Mouse (Mus musculus) megakaryocyte, adult 5-6 weeks (primary cell): ENCODE measurements around the gene C1ql1. TPM values are rescaled to one million over a fixed set of nuclear protein-coding genes. Genes with fewer than 3 reads are reported as not detected.

ENCODE experiments used
- ATAC-seq: 2 replicates; pipeline ENCODE4 v1.8.0; 2016; ENCODE audit warnings: mild to moderate bottlenecking, inconsistent platforms; ENCODE audit not compliant: poor library complexity, severe bottlenecking
- total RNA-seq, 2 experiments: library from RNA; stranded (forward) in 1 of 2; stranded (reverse) in 1 of 2; fragments of 153-499, 151-499 nt in 1 of 2; fragments of 221-1000, 200-1000 nt in 1 of 2; gene quantifications; 2 replicates each; pipeline versions ENCODE4 v1.2.3 to v1.2.4; 2015 to 2017

Gene C1ql1
- total RNA-seq, 2 experiments from 2014 or later: not detected

DNA sequence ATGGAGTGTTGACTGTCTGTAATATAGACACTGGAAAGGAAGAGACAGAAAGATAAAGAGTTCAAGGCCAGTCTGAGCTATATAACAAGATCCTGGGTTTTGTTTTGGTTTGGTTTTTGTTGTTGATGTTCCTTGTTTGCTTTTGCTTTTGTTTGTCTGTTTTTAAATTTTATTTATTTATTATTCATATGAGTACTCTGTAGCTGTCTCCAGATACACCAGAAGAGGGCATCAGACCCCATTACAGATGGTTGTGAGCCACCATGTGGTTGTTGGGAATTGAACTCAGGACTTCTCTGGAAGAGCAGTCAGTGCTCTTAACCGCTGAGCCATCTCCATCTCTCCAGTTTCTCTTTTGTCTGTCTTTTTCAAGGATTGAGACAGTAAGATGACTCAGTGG is 12.4 kb upstream of the C1ql1 start:
- no peak for ATAC-seq

DNA sequence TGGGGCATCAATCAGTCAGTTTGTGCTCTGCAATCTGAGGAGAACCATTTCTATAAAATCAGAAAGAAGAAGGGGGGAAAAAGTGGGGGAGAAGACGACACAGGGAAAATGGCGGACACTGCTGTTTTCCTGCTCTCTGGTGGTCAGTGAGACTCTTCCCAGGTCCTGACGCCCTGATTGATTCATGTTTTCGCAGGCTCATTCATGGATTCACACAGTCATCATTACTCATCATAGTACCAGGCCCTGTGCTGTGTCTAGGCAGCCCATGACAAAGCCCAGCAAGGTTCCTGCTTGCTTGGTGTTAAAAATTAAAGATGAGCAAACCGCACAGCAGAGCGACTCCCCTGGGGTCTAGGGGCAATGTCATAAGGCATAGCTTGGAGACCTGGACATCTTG is 11.9 kb upstream of the C1ql1 start:
- no peak for ATAC-seq

DNA sequence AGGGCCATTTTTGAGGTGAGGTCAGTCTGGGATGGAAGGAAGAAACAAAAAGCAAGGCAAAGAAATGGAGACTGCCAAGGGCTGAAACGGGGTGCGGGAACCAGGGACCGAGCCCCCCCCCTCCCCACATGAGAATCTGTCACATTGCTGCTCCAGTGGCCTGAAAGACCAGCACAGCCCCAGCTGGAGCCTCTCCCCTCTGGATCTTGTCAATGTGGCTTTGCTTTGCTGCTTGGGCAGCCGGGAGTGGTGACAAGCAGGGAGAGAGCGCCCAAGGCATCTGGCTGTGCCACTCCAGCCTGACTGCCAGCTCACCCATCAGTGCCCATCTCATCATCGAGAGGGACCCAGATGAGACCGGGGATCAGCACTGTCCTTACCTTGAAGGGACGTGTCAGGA is 11.2 kb upstream of the C1ql1 start:
- no peak for ATAC-seq

DNA sequence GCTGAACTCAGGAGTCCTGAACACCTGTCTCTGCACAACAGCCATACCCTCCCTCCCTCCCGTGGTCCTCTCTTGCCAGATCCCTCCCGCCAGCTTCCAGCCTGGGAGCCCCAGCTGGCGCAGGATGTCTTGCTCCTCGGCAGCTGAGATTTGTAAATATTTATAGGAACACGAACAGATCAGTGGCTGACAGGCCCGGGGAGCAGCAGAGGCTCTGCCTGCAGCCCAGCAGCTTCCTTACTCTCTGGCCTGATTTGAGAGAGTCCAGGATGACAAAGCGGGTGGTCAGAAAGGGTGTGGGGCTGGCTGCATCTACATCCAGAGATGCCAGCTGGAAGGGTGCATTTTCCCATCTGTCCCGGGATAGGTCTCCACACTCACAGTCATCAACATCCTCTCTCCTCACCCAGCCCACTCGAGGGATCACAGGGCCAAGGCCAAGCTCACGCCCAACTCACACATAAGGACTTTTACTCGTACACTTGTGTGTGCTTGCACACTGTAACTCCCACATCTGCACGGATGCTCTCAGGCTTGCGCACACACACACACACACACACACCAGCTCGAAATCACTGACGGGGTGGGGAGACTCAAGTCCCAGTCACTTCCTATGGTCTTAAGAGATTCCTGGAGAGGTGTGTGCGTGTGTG is 10.6 kb upstream of the C1ql1 start:
- ATAC-seq: no peak

DNA sequence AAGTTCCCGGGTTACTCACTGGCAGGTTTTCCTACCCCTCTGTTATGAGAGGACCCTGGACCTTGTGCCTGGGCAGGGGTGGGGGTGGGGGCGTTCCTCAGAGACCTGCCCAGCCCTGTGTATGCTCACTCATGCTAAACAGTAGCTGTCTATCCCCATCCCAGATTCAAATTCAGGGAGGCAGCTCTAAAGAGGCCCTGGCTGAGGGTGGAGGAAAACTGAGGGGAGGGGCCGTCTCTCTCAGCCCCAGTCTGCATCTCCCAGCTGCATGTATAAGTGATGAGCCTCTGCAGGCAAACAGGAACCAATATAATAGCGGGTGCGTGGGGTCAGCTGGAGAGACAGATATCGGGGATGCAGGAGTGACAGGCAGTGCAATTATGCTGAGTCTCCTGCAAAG is 6.4 kb upstream of the C1ql1 start:
- ATAC-seq: no peak

DNA sequence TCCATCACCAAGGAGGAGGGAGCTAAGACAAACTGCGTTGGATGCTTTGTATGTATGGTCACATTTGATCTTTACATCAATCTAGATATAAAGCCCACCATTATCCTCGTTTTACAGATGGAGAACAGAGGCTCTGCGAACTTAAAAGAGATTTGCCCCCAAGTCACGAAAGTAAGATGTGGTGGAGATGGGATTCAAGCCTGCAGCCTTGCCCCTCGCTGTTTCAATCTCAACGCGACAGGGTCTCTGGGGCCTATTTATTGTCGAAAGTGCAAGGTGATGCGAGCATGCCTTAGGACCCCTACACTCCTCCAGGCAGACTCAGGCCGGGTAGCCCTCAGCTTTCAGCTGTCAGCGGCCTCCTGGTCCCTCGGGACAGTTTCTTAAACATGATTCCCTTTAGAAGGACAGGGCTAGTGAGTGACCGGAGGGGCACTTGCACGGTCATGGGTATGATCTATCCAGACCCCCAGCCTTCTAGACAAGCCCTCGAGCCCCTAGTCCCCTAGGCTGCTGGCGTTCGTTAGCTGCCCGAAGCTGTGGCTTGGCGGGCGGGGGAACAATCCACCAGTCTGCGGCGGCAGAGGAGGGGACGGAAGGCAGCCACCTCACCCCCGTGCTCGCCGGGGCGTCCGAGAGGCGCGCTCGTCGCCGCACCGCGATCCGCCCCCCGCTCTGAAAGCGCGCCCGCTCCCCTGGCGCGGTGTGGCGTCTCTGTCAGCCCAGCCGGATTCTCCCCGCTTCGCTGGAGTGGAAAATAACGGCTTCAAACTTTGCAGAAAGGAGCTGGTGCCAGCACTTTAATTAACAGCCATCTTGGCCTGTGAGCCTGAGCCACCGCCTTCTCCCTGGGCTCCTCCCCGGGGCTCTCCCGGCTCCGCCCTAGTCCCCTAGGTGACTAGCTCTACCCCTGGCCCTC is 1.8 kb upstream of the C1ql1 start:
- no peak for ATAC-seq

DNA sequence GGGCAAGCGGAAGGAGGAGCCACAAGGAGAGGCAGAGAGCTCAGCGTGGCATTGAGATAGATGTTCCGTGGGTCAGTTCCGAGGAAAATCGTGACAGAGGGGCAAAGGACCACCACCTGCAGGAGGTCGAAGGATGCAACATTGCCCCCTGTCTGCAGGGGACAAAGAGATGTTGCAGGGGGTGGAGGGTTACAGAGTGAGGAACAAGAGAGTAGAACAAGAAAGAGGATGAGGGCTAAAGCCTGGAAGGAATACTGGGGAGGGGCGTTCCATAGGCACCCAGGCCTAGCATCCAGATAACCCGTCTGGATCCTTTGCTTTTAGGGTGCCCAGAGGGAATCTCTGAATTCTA is 480 bp upstream of the C1ql1 start:
- no peak for ATAC-seq

DNA sequence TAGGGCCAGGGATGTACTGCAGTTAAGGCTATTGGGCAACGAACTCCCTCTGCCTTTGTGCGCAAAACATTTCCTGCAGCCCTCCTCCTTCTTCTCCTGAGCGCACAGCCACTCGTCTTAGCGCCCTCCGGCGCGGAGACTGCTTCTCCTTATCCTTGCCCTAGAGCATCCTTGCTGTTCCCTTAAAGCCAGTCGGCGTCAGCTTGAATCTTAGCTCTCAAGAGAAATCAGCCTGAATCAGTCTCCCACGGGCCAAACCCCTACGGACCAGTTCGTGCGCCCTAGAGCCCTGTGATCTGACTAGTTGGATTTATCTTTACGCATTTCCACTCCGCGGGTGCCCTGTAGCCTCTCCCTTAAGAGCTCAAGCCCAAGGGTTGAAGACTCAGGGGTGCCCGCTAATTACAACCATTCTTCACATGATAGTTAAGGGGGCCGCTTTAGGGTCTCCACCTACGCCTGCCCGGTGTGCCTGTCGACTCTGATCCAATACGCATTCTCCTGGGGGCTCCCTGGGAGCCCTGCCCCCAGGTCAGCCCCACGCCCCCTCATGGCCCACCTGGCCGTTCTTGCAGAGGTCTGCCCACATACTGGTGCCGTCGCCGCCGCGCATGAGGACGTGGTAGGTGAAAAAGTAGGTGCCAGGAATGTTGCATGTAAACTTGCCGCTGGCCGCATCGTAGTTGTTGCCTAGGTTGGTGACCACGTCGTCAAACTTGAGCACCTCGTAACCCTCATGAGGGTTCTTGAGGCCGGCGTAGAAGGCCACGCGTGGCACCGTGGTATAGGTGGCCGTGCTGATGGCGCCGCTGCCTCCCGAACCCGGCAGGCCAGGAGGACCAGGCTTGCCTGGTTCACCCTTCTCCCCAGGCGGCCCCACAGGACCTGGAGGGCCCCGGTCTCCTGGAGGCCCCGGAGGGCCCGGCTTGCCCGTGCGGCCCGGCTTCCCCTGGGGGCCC is 903 bp downstream of the C1ql1 start:
- no peak for ATAC-seq

DNA sequence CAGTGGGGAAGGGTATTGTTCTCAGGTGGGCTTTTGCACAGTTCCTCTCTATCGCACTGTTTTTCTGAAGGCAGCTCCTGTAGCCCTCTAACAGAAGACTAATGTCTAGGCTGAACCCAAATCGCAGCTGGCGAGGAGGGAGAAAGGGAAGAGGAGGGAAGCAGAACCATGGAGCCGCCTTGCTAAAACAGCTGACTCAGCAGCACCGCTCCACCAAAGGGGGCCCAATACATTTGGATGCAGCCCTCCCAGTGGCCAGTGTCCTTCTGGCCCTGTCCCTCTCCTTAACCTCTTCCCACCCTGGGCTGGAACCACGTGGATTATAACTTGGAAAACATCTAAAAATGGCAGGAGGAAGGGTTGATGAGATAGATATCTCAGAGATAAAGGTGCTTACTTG is 5.3 kb downstream of the C1ql1 start:
- no peak for ATAC-seq

DNA sequence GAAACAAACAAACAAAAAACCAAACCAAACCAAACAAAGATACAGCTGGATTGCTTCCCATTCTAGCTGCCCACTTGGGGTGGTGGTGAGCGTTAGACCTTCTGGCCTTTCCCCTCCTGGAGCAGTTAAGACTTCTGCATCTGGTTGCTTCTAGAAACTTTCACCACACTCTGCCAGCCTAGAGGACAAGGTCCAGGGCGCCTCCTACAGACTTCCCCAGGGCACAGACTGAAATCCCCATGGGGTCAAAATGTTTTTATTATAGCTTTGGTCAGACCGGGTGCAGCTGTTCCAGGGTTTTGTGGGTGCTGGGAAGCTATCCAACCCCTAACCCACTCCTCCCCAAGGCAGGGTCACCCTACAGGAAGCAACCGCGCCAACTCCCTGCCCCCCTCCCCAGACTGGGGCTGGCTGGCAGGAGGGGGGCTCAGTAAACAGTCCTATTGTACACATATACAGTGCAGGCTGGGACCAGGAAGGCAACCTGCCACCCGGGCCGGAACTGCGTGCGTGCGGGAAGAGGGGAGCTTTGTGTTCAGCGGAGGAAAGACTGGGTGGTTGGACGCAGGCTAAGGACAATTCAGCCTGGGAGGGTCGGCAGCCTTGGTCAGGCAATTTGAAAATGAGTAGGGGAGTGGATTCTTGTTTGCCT is 7.3 kb downstream of the C1ql1 start:
- no peak for ATAC-seq

DNA sequence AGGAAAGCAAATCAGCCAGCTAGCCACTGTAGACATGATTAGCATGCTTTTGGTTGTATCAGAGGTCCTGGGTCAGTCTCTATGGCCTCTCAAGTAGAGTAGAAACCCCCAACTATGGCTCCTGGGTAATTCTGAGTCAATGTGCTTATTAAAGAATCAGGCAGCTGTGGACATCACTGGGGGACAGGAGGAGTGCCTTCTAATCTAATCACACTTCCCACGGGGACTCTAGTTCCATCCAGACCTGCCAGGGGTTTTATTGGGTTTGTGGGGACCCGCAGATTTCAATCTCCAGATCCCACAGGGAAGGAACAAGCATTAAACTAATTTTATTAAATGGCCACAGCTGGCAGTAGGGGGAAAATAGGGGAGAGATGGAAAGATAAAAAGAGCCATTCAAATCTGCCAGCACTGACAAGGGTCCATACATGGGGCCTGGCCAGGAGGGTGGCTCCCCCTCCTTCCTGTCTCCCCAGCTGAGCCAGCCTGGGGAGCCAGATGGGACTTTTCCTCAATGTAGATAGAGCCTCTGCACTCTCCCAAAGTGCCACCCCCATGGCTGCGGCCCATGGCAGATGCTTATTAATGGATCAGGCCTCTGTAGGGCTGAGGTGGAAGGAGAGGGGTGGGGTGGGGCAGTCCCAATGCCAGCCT is 8.8 kb downstream of the C1ql1 start:
- no peak for ATAC-seq

DNA sequence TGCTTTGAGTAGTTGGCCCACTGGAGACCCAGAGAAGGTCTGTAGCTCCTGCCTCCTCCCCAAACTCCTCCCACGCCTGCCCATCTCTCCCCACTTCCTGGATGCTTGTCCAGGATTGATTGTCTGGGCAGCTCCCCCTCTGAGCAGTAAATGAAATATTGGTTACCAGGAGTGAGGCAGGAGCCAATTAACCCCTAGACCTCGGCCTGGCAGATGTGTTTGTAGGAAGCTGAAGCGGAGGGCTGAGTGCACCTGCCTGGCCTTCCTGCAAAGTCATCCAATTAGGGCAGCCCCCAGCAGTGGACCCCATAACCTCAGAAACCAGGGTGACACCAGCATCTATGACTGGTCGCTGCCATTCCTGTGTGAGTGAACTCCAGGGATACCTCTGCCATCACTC is 10.2 kb downstream of the C1ql1 start:
- ATAC-seq: no peak

DNA sequence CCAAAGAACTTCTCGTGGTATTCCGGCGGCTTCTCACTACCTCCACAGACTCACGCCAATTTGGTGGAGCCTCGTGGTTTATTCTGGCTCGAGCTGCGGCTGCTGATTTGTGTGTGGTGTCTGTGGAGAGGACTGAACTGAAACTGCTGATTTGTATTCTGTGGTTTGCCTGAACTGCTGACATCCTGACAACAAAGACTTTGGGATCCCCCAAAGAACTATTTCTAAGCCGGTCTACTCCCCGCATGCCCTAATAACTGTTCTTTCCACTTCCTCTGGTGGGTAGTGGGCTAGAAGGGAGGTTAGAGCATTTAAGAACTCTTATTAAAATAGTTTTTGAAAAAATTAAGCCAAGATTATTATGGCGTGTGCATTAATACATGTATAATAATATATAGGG is 15.8 kb downstream of the C1ql1 start:
- ATAC-seq: no peak

DNA sequence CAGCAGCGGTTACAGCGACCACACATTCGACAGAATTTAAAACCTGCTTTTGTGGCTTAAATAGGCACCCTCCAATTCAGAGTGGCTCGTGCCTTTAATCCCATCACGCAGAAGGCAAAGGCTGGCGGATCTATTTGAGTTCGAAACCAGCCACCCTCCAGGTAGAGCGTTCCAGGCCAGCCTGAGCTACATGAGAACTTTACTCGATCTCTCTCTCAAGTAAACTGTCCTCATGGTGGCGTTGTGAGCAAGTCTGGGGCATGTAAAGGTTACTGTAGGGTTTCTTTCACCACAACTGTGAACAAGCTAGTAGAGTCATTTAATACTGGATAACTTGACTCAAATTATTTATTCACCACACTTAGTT is 21.2 kb downstream of the C1ql1 start:
- ATAC-seq: peak; percentile 52

DNA sequence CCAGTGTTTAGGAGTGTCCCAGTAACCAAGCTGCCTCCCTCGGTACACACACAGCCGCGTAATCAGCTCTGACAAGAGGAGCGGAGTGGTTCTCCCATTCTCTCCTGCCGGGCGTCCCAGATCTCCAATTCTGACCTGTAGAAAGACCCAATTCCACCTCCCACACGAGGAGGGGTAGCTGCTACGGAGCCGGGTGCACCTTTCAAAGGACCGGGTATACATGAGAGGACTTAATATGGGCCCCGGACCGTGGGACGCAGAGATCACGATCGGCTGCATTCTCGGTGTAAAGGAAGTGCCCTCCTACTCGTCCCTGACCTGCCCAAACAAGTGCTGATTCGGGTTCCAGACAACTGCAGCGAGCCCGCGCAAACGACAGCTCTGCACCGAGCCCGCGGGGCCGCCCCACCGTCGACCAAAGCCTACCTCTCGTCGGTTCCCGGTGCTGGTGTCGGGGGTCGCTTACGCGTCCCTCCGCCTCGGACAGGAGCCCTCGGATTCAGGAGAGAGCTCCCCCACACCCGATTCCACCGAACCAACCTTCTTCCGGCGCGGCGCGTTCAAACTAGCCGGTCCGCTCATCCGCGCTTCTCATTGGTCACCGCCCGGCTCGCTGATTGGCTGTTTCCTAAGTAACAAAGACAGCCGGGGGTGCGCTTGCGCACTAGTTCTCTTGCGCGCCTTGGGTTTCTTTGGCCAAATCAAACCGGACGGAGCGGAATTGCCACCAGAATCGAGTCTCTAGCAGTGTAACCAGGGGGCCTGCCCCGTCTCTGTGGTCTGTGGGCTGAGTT is 21.7 kb downstream of the C1ql1 start, which contains the start of gene Kif18b:
Gene Kif18b, minus strand, starts transcription at position 568 of the 794 bp plus-strand sequence.
- peak; percentile 98 for ATAC-seq

DNA sequence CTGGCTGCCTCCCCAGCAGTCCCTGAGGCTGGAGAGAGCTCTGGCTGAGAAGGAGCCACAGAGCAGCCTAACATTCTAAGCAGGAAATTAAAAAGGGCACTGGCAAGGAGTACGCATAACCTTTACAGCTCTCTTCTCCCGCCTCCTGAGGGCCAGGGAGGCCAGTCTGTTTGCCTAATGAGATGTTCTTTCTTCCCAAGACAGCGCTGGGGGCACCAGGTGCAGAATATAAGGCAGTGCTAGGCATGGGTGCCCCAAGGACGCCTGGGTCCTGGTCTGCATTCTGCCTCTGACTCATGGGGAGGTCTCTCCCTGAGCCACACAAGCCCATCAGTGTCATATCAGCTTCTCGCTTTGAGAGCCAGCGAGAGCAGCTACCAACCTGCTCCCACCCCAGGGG is 25.0 kb downstream of the C1ql1 start:
- no peak for ATAC-seq

DNA sequence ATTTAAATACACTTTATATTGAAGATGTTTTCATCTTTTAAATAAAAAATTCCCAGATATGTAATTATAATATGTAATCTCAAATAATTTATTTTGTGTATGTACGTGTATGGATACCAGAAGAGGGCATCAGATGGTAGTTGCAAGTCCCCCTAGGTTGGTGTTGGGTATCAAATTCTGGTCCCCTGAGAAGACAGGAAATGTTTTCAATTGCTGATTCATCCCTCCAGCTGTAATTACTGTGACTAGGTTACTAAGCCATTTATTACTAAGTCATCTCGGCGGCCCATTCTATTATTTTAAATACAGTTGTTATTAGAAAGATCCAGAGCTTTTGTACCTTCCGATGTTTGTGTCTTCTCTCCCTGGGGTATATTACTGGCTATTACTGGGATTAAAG is 28.4 kb downstream of the C1ql1 start:
- ATAC-seq: no peak

DNA sequence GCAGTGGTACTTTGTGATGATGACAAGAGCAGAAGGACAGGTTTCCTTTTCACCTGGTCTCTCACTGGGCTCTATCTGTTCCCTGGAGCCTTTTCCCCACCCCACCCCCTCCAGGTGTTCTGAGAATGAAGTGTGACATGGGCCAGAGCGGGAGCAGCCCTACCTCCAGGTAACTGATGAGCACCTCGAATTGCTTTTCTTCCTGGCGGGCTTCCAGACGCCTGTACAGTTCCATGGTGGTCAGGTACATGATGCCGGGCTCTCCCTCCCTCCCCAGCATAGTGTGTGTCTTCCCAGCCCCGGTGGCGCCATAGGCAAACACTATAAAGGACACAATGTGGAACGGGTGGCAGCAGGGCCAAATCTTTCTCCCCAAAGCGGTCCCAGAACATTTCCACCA is 31.1 kb downstream of the C1ql1 start:
- ATAC-seq: no peak

DNA sequence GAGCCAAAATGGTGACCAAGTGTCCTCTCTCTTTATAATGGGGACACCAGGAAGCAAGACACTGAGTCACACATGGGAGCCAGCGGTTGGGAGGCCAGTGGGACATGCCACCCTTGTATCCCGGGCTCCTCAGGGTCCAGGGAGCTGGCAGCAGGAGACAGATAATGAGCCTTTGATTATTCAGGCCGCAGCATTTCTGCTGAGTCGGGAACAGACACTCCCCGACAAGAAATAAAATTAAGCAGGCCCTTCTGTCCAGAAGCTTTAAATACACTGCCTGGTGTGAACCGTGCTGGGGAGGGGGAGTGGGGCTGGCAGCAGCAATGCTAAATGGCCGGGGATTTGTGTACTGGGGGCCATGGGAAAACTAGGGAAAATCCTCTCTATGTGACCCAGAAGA is 35.1 kb downstream of the C1ql1 start:
- no peak for ATAC-seq

DNA sequence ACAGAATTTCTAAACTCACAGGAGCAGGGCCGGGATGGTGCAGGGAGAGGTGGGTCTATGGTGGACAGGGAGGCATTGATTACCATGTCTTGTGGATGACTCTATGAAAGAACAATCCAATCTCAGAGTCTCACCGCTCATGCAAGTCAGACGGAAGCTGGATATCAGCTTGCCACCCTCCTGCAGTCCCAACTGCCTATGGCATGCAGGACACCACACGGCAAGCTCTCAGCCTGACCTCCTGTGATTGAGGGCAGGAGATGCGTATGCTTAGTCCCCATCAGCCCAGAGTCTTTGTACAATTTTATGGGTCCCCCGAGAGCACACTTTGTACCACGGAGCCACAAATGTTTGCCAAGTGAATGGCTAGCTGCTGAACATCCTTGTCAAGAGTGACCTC is 42.8 kb downstream of the C1ql1 start:
- no peak for ATAC-seq
